10 mouse cellular contexts compared by ENCODE assay signal in the genomic region with DNA sequence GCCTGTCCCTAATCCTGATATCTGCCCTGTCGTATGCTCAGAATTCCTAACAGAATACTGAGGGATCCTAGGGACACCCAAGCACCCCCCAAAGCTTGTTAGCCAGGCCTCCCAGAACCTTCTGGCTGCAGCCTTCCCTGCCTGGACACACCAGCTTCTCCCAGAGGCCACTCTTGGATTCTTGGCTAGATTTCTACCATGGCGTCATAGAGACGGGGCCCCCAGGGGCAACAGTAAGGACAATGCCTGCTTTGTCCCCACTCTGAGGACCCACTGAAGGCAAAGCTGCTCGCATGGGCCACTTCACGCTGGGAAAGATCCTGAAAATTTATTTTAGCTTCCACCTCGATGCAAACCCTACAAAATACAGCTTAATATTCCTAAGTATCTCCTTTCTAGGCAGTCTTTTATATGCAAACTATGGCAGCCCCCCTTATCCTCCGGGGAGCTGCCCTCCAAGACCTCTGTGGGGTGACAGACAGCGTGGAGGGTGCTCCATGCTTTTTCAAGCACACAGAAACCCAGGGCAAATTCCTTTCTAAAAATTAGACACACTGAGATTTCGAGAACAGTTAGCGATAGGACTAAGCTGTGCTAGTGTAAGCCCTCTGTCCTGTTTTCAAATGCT. TPM values are rescaled to one million over a fixed set of nuclear protein-coding genes. Genes with fewer than 3 reads are reported as not detected.
DNase-seq lines count a peak whose midpoint lies in the region; ATAC-seq and TF ChIP-seq lines count a peak whose summit lies in the region.
"Had no signal": no experiment of that assay in that cellular context is flagged by ENCODE, and none has a peak within 500 bp of the region (broad histone marks: within the 10 kb centered on the region; RNA-seq: fewer than 3 reads in every experiment).

No protein-coding gene starts in this region.

- peak; percentile 46 to 65 for DNase-seq in layer of hippocampus, adult 2 months (ENCODE audit: low spot score in 2 of 2)
- no peak for DNase-seq in layer of hippocampus, adult 9-10 months (ENCODE audit: low spot score)
- DNase-seq in forebrain, embryonic 11.5 days (ENCODE audit: low spot score), result peak; percentile 59
- peak; percentile 75 for DNase-seq in heart, postnatal 4 days
- no peak for DNase-seq in adrenal gland, adult 2 months
- DNase-seq in thymus, postnatal 0 days (ENCODE audit: low spot score), result no peak
- DNase-seq in testis, postnatal 14 days (ENCODE audit: low spot score), result no peak
- DNase-seq: lung, postnatal 10 days; spleen, adult 18-20 months had no signal

- no peak for TF ChIP-seq CTCF in layer of hippocampus, adult 2 months (conservative IDR thresholded peaks at IDR 0.05)

- H3K4me1 ChIP-seq in forebrain, embryonic 11.5 days (replicated peaks; ENCODE audit: control insufficient read depth, insufficient read depth, low read length), result no peaks in the 10 kb centered on the region; the same call in 1 of the 2 replicates
- H3K4me1 ChIP-seq in midbrain, embryonic 15.5 days, result peaks cover 17% of the 10 kb centered on the region

- peak overlapping the region; percentile 14; the same call in 1 of the 2 replicates for H3K9ac ChIP-seq in forebrain, embryonic 11.5 days (ENCODE audit: low read length)
- H3K9ac ChIP-seq in midbrain, embryonic 15.5 days, result no peak overlapping the region

- no peak overlapping the region for H3K4me3 ChIP-seq in layer of hippocampus, adult 2 months
- no peak overlapping the region for H3K4me3 ChIP-seq in forebrain, embryonic 11.5 days (ENCODE audit: low read depth, low read length)
- no peak overlapping the region for H3K4me3 ChIP-seq in midbrain, embryonic 15.5 days

- H3K27ac ChIP-seq in layer of hippocampus, adult 2 months, result peak overlapping the region; percentile 80
- H3K27ac ChIP-seq in forebrain, embryonic 11.5 days (ENCODE audit: low read depth, low read length), result peak overlapping the region; percentile 20; the same call in 1 of the 2 replicates
- H3K27ac ChIP-seq in midbrain, embryonic 15.5 days, result peak overlapping the region; percentile 57

- no peaks in the 10 kb centered on the region for H3K27me3 ChIP-seq in forebrain, embryonic 11.5 days (ENCODE audit: control insufficient read depth, insufficient read depth, low read length)
- H3K27me3 ChIP-seq in midbrain, embryonic 15.5 days (replicated peaks), result no peaks in the 10 kb centered on the region

- 34% methylated on average over 10 of the region's 10 CpGs for WGBS in forebrain, embryonic 11.5 days
- 21% methylated on average over 10 of the region's 10 CpGs for WGBS in midbrain, embryonic 15.5 days

- no peak overlapping the region for H3K4me2 ChIP-seq in forebrain, embryonic 11.5 days (ENCODE audit: low read depth, low read length, severe bottlenecking)
- no peak overlapping the region for H3K4me2 ChIP-seq in midbrain, embryonic 15.5 days

- H3K9me3 ChIP-seq in forebrain, embryonic 11.5 days (ENCODE audit: control insufficient read depth, low read length), result no peaks in the 10 kb centered on the region
- H3K9me3 ChIP-seq in midbrain, embryonic 15.5 days, result no peaks in the 10 kb centered on the region

- peak; percentile 71; the same call in 1 of the 2 replicates for ATAC-seq in forebrain, embryonic 11.5 days (replicated peaks; ENCODE audit: low FRiP score)
- 0 out of 2 replicates have a peak, but pooled peaks have one; percentile 48 for ATAC-seq in midbrain, embryonic 15.5 days (replicated peaks)

- H3K36me3 ChIP-seq in forebrain, embryonic 11.5 days (ENCODE audit: control insufficient read depth, insufficient read depth, low read length), result no peaks in the 10 kb centered on the region
- no peaks in the 10 kb centered on the region for H3K36me3 ChIP-seq in midbrain, embryonic 15.5 days (replicated peaks)

RNA-seq across cellular contexts. Expression of gene Sema4d, which starts 32.2 kb away (rescaled TPM):
- total RNA-seq in layer of hippocampus, adult 2 months (2021), result 10 to 100 TPM; 76.3 to 83.9 TPM
- polyA plus RNA-seq in forebrain, embryonic 11.5 days (2014; fragmentation: Nextera tagmentation; extraction: Ambion mirVana), result 8.3 and 8.4 TPM in 2 replicates
- total RNA-seq in heart, postnatal 4 days (2021), result 10 to 100 TPM; 54.7 to 61.4 TPM
- 13.4 and 15.1 TPM in 2 replicates for polyA plus RNA-seq in midbrain, embryonic 15.5 days (2015; fragmentation: Nextera tagmentation; extraction: Ambion mirVana)
- total RNA-seq in adrenal gland, adult 2 months (2021), result 10 to 100 TPM; 14.6 to 15.1 TPM
- 13.3 and 13.7 TPM in 2 replicates for polyA plus RNA-seq in adrenal gland, adult 2 months (2012; rRNA removed)
- polyA plus RNA-seq in thymus, postnatal 0 days (2015; fragmentation: Nextera tagmentation; extraction: Ambion mirVana), result 55.9 and 58.5 TPM in 2 replicates

Comparison
In these comparisons a context has a peak if more than half of its experiments do, and no peak if none do; other contexts are left out.
1. DNase-seq: peak in layer of hippocampus, adult 2 months (2 of 2), forebrain, embryonic 11.5 days (single experiment) and heart, postnatal 4 days (single experiment); none in layer of hippocampus, adult 9-10 months (single experiment), adrenal gland, adult 2 months (single experiment), thymus, postnatal 0 days (single experiment) and testis, postnatal 14 days (single experiment).
2. H3K27ac ChIP-seq: peak in every context shown above with its lines; median percentile 80 in layer of hippocampus, adult 2 months; 57 in midbrain, embryonic 15.5 days; 20 in forebrain, embryonic 11.5 days.